Mouse (Mus musculus) ES-Bruce4 (cell line): Measurements from ENCODE around the gene Pick1.

Source experiments
- CTCF ChIP-seq: IDR thresholded peaks from one replicate; pipeline ENCODE4 v1.8.1; 2011; ENCODE audit warnings: low read depth, low read length
- EP300 ChIP-seq: IDR thresholded peaks from 2 replicates; pipeline ENCODE4 v1.6.1; 2011; ENCODE audit warnings: low read depth, low read length; ENCODE audit not compliant: insufficient read depth
- POLR2A ChIP-seq: IDR thresholded peaks from one replicate; pipeline ENCODE4 v1.8.1; 2011; ENCODE audit warnings: low read length; ENCODE audit not compliant: insufficient read depth

DNA sequence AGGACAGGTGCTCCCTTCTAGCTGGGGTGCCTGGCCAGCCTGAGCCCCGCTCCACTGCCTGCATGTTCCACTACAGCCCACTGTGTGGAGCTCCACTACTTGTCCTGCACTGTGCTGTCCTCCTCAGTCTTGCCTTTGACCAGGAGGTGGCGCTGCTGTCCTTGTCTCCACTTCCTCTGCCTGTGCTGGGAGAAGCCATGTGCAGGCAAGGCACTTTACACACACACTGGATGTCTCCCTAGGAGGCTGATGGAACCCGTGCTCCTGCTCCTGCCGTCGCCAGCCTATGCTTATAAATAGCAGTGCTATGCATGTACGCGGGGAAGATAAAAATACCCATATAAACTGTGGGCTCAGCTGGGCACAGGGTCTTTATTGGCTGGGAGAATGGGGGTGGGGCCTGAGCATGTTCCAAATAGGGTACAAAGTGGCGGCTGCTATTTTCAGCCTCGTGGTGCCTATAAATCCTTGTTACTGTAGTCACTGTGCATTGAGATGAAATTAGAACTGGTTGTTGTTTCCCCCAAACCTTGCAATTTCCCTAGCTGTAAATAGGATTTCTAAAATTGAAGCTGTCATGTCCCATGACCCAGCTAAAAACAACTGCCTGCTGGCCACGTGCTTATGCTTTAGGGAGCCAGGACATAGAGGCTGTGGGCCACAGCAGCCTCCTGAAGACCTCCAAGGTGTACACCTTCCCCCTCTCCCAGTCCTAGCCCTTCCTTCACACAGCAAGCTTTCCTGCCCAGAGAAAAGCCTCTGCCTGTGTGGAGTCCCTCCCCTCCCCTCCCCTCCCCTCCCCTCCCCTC lies 14.5 kb downstream of the Pick1 start:
- TF ChIP-seq CTCF (peak; percentile 100), EP300 (peak; percentile 80; the same call in 1 of the 2 replicates), POLR2A (no peak)
